9 mouse cellular contexts compared by ENCODE assay signal in the genomic region with DNA sequence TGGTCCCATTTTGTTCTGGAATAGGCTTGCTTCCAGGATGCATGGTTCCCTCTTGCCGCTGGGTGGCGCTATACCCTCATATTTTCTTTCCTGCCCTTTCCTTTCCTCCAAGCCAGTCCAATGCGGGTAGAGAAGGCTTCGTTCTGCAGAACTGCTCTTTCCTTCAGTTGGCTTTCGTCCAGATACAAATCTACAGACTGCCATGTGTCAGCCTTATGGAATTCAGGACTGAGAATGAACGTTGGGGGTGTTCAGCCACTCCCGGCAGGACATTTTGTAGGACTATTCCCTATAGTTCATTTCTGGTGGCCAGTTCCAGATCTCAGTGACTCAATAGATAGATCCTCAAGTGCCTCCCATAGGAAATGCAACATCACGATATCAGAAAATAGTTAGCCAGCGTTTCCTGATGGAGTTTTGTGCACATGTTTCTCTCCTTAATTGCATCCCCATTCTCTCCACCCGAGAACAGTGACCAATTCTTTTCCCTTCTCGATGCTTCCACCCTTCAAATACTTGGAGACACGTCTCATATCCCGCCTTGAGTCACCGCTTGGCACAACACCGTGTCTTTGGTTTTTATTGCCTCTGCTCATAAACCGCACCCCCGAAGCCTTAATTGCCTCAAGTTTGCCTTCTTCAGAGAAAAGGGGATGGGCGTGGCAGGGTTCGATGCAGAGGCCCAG. TPM values are rescaled to one million over a fixed set of nuclear protein-coding genes. Genes with fewer than 3 reads are reported as not detected.
DNase-seq lines count a peak whose midpoint lies in the region; ATAC-seq and TF ChIP-seq lines count a peak whose summit lies in the region.
"Had no signal": no experiment of that assay in that cellular context is flagged by ENCODE, and none has a peak within 500 bp of the region (broad histone marks: within the 10 kb centered on the region; RNA-seq: fewer than 3 reads in every experiment).

No protein-coding gene starts in this region.

- no peak overlapping the region for H3K27ac ChIP-seq in kidney, adult 2 months (ENCODE audit: insufficient read depth, low read depth, low read length)
- peak overlapping the region; percentile 84 for H3K27ac ChIP-seq in limb, embryonic 13.5 days
- H3K27ac ChIP-seq in stomach, embryonic 16.5 days (ENCODE audit: low read length): peak overlapping the region; percentile 85

- no peaks in the 10 kb centered on the region for H3K36me3 ChIP-seq in kidney, adult 2 months (ENCODE audit: control insufficient read depth, insufficient read depth, low read length)
- no peaks in the 10 kb centered on the region for H3K36me3 ChIP-seq in limb, embryonic 13.5 days
- H3K36me3 ChIP-seq in myocyte (ENCODE audit: control insufficient read depth, insufficient read depth): no peaks in the 10 kb centered on the region
- no peaks in the 10 kb centered on the region for H3K36me3 ChIP-seq in stomach, embryonic 16.5 days (ENCODE audit: control insufficient read depth, insufficient read depth, low read length)

- H3K79me2 ChIP-seq in myocyte (ENCODE audit: control insufficient read depth, insufficient read depth): no peaks in the 10 kb centered on the region

- no peaks in the 10 kb centered on the region for H3K4me1 ChIP-seq in kidney, adult 2 months (ENCODE audit: control insufficient read depth, insufficient read depth, low read length)
- H3K4me1 ChIP-seq in limb, embryonic 13.5 days: peaks cover 40% of the 10 kb centered on the region
- peaks cover 27% of the 10 kb centered on the region for H3K4me1 ChIP-seq in stomach, embryonic 16.5 days (ENCODE audit: control insufficient read depth, insufficient read depth, low read length)

- no peaks in the 10 kb centered on the region for H3K9me3 ChIP-seq in limb, embryonic 13.5 days
- H3K9me3 ChIP-seq in stomach, embryonic 16.5 days (replicated peaks; ENCODE audit: control insufficient read depth, low read length): no peaks in the 10 kb centered on the region

- H3K4me3 ChIP-seq in kidney, adult 2 months (ENCODE audit: insufficient read depth, low read depth, low read length): no peak overlapping the region
- H3K4me3 ChIP-seq in limb, embryonic 13.5 days: peak overlapping the region; percentile 4; the same call in 1 of the 2 replicates
- H3K4me3 ChIP-seq in myocyte: no peak overlapping the region
- H3K4me3 ChIP-seq in stomach, embryonic 16.5 days (replicated peaks; ENCODE audit: low read length): no peak overlapping the region
- H3K4me3 ChIP-seq: erythroblast, embryonic 14.5 days had no signal

- peak overlapping the region; percentile 53 for H3K4me2 ChIP-seq in limb, embryonic 13.5 days (replicated peaks)
- H3K4me2 ChIP-seq in myocyte (ENCODE audit: low read depth): peak overlapping the region; percentile 91
- peak overlapping the region; percentile 30; the same call in 1 of the 2 replicates for H3K4me2 ChIP-seq in stomach, embryonic 16.5 days (ENCODE audit: low read depth, low read length)

- peak; percentile 92 for ATAC-seq in limb, embryonic 13.5 days (ENCODE audit: low FRiP score, low read depth)
- ATAC-seq in stomach, embryonic 16.5 days (ENCODE audit: insufficient read depth, low FRiP score): peak; percentile 87

- no peaks in the 10 kb centered on the region for H3K27me3 ChIP-seq in kidney, adult 2 months (replicated peaks; ENCODE audit: control insufficient read depth, insufficient read depth, low read length)
- H3K27me3 ChIP-seq in limb, embryonic 13.5 days: no peaks in the 10 kb centered on the region
- no peaks in the 10 kb centered on the region for H3K27me3 ChIP-seq in myocyte (ENCODE audit: control insufficient read depth, insufficient read depth, insufficient read length)
- H3K27me3 ChIP-seq in stomach, embryonic 16.5 days (ENCODE audit: control insufficient read depth, insufficient read depth, low read length): no peaks in the 10 kb centered on the region

- no peak overlapping the region for H3ac ChIP-seq in myocyte (ENCODE audit: control insufficient read depth, insufficient read length)

- peak; percentile 80 for DNase-seq in 416B (ENCODE audit: low read depth)
- peak; percentile 74 for DNase-seq in adrenal gland, adult 18-20 months (ENCODE audit: low spot score in 2 of 2)
- peak; percentile 80 for DNase-seq in embryo, embryonic 11 days
- peak; percentile 55 to 70 for DNase-seq in gastrocnemius, postnatal 36 days
- DNase-seq in kidney, adult 2 months: peak; percentile 71

- no peak for TF ChIP-seq POLR2A in kidney, adult 2 months (IDR thresholded peaks at IDR 0.05; ENCODE audit: low read depth, low read length)
- no peak for TF ChIP-seq POLR2A in myocyte (IDR thresholded peaks at IDR 0.05; ENCODE audit: insufficient read length, low read depth)

- TF ChIP-seq CTCF in kidney, adult 2 months (conservative IDR thresholded peaks at IDR 0.05; ENCODE audit: insufficient read depth, insufficient read length, low read depth, low read length): peak; percentile 95

- WGBS in kidney, adult 2 months: 14% methylated on average over 19 of the region's 19 CpGs
- 7% methylated on average over 19 of the region's 19 CpGs for WGBS in limb, embryonic 13.5 days
- 28% methylated on average over 19 of the region's 19 CpGs for WGBS in stomach, embryonic 16.5 days

- no peak overlapping the region for H3K9ac ChIP-seq in limb, embryonic 13.5 days
- no peak overlapping the region for H3K9ac ChIP-seq in stomach, embryonic 16.5 days (ENCODE audit: low read length)

- intact Hi-C loops in gastrocnemius, postnatal 36 days (cut with DNase I): loop anchor here (1.0 to 2.0 kb wide), 2 partner anchors 128 to 151 kb away; no protein-coding TSS in a partner anchor

TF ChIP-seq in myocyte, 11 proteins besides CTCF, POLR2A, EP300 and RAD21:
- no peak for TF ChIP-seq CEBPB (IDR thresholded peaks at IDR 0.05; ENCODE audit: insufficient read depth, poor library complexity, severe bottlenecking)
- no peak for TF ChIP-seq MAX (IDR thresholded peaks at IDR 0.05; ENCODE audit: low read depth)
- no peak for TF ChIP-seq MYOD1 (IDR thresholded peaks at IDR 0.05; ENCODE audit: control insufficient read depth in 1 of 3, insufficient read length in 2 of 3, low read depth in 2 of 3)
- TF ChIP-seq SRF (IDR thresholded peaks at IDR 0.05; ENCODE audit: control insufficient read depth, insufficient read length, low read depth): no peak
- no peak for TF ChIP-seq MYOG (IDR thresholded peaks at IDR 0.05; ENCODE audit: control insufficient read depth in 1 of 3, insufficient read depth in 1 of 3, insufficient read length in 2 of 3, low read depth in 2 of 3)
- no peak for TF ChIP-seq REST (IDR thresholded peaks at IDR 0.05; ENCODE audit: insufficient read depth, insufficient read length)
- no peak for TF ChIP-seq E2F4 (IDR thresholded peaks at IDR 0.05; ENCODE audit: insufficient read depth)
- no peak for TF ChIP-seq TCF12 (IDR thresholded peaks at IDR 0.05; ENCODE audit: insufficient read depth, poor library complexity, severe bottlenecking)
- TF ChIP-seq POLR2AphosphoS2 (IDR thresholded peaks at IDR 0.05; ENCODE audit: insufficient read length, low read depth): no peak
- no peak for TF ChIP-seq USF1 (IDR thresholded peaks at IDR 0.05; ENCODE audit: low read depth)
- TF ChIP-seq TCF3 (IDR thresholded peaks at IDR 0.05; ENCODE audit: insufficient read length, low read depth): no peak

RNA-seq across cellular contexts. Expression of a gene that starts 4.2 kb away (rescaled TPM):
- not detected for total RNA-seq in adrenal gland, adult 18-20 months (2021)
- total RNA-seq in gastrocnemius, postnatal 36 days (2021): not detected
- 0.55 and 1.4 TPM in 2 replicates for polyA plus RNA-seq in kidney, adult 2 months (2012; rRNA removed)
- 0.86 and 1.0 TPM in 2 replicates for polyA plus RNA-seq in limb, embryonic 13.5 days (2015; fragmentation: Nextera tagmentation; extraction: Ambion mirVana)
- 0.04 TPM for polyA plus RNA-seq in myocyte (2012; fragmentation: generic; extraction: Trizol)
- 0.87 and 1.6 TPM in 2 replicates for polyA plus RNA-seq in stomach, embryonic 16.5 days (2015; fragmentation: Nextera tagmentation; extraction: Ambion mirVana)
- polyA plus RNA-seq: erythroblast, embryonic 14.5 days had no signal

RNA-seq across cellular contexts. Expression of a gene that starts 52.2 kb away (rescaled TPM):
- total RNA-seq in adrenal gland, adult 18-20 months (2021): 10 to 100 TPM; 17.3 to 46.7 TPM
- 1 to 10 TPM; 6.8 to 6.9 TPM for total RNA-seq in gastrocnemius, postnatal 36 days (2021)
- polyA plus RNA-seq in kidney, adult 2 months (2012; rRNA removed): 71.1 and 82.9 TPM in 2 replicates
- 9.4 and 10.2 TPM in 2 replicates for polyA plus RNA-seq in limb, embryonic 13.5 days (2015; fragmentation: Nextera tagmentation; extraction: Ambion mirVana)
- 30.5 TPM for polyA plus RNA-seq in myocyte (2012; fragmentation: generic; extraction: Trizol)
- polyA plus RNA-seq in stomach, embryonic 16.5 days (2015; fragmentation: Nextera tagmentation; extraction: Ambion mirVana): 37.4 and 37.7 TPM in 2 replicates

RNA-seq across cellular contexts. Expression of a gene that starts 52.2 kb away (rescaled TPM):
- total RNA-seq in adrenal gland, adult 18-20 months (2021): 10 to 100 TPM; 14.7 to 16.9 TPM
- total RNA-seq in gastrocnemius, postnatal 36 days (2021): 1 to 10 TPM; 2.4 to 4.3 TPM
- polyA plus RNA-seq in kidney, adult 2 months (2012; rRNA removed): 14.2 and 15.6 TPM in 2 replicates
- polyA plus RNA-seq in limb, embryonic 13.5 days (2015; fragmentation: Nextera tagmentation; extraction: Ambion mirVana): 27.0 and 30.3 TPM in 2 replicates
- polyA plus RNA-seq in myocyte (2012; fragmentation: generic; extraction: Trizol): 6.3 TPM
- polyA plus RNA-seq in stomach, embryonic 16.5 days (2015; fragmentation: Nextera tagmentation; extraction: Ambion mirVana): 29.1 and 33.3 TPM in 2 replicates

Comparison
In these comparisons a context has a peak if more than half of its experiments do, and no peak if none do; other contexts are left out.
1. H3K4me2 ChIP-seq: peak in every context shown above with its lines; median percentile 91 in myocyte; 53 in limb, embryonic 13.5 days; 30 in stomach, embryonic 16.5 days.